Mouse (Mus musculus): ENCODE measurements around the gene Cmss1.

Gene Cmss1

DNA sequence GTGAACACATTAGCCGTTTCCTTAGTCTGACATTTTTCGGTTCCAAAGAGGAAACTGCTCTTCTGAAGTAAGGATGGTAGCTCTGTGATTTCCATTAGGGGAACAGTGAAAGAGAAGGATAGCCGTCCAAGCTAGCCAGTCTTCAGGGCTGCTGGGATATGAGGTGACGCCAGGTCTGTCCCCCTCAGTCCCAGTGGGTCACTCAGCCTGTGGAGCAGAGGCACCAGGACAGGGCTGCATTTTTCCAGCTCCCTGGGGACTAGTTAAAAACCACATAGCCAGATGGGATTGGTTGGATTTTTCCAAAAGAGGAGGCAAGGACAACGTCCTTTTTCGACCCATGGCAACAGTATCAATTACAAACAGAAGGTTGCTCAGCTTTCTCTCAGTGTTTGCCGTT, 279.7 kb downstream of the Cmss1 start:
- in situ Hi-C loops (cut with MboI; ENCODE audit: unreplicated experiment in 2 of 2), result loop anchor here in 1 of 2 experiments (10.0 kb wide), 1 partner anchor 62 kb away; no protein-coding TSS in a partner anchor

DNA sequence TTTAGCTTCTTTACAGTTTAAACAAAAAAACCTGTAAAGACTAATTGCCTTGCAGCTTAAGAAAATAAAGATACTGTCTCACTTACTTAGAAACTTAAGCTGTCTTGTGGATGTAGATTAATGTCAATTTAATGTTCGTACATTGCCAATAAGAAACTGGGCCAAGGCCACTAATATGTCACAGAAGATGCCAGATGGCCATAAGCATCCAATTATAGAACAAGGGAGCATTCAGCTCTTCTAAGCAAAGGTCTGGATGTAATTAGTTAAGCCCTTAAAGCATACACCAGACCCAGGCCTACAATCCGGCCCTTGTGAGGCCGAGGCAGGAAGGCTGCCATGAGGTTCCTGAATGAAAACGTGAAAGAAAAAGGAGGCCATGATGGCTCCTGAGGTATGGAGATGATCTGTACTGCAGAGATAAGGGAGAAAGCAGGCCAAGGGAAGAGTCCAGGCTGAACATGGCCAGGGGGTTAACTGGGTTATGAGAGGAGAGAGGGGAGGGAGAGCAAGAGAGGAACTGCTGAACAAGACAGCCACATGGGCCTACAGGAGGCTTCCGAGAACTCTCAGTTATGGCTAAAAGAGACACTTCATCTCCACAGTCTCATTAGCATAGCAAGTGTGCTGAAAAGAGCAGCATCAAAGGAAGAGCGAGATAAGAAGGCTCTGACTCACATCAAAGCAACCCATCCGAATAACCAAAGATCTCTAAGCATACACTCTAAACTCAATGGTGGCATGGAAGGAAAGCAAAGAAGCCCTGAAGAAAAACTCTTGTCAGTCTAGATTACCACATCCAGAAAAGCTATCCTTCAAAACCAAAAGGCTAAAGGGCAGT, 287.2 kb downstream of the Cmss1 start:
- in situ Hi-C loops (cut with MboI; ENCODE audit: unreplicated experiment in 2 of 2), result loop anchor here in 1 of 2 experiments (10.0 kb wide), 1 partner anchor 55 kb away; no protein-coding TSS in a partner anchor

DNA sequence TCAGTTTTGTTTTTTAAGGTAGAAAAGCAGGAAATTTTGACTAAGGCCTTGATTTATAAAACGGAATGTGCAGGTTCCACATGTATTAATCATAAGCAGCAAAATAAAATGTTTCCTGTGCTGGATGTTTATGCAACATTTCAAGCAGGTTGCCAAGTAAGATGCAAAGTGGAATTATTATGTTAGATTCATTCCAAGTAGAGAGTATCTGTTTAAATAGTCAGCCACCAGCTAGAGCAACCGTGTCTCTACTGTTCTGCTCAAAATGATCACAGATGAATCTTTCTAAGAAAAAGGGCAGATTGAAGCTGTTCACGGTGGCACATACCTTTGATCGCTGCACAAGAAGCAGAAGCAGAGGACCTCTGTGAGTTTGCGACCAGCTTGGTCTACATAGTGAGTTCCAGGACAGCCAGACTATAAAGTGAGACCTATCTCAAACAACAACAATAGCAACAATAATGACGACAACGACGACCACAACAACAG, 288.0 kb downstream of the Cmss1 start:
- in situ Hi-C loops (cut with MboI; ENCODE audit: unreplicated experiment in 2 of 2), result no loop called here

DNA sequence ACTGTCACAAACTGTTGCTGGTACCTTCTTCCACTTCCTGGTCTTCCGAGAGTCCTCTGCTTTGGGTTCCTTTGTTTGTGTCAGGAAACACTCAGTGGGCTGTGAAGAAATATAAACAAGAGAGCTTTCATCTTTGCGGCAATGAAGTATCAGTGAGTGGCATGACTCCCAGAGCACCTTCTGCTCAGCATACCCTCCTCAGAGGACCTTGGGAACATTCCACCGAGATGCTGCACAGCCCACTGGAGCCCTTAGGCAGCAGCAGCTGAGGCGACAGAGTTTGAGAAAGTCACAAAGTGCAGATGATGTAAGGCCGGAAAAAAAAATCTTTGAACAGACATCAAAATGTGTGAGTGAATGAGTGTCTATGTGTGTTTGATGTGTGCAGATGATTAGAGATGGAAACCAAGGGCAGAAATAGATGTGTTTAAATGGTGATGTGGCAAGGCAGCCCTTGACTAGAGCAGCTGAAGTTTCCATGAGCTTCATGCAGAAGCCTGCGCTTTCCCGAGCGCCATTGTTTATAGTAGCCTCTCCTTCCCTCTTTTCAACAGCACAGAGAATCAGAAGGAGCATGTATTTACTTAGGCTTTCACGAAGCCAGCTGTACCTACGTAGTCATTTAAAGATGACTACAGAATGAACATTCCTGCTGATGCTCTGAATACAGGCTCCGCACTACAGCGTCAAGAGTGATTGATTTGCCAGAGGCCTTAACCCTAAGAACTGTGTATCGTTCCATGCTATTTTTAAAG, 288.6 kb downstream of the Cmss1 start:
- in situ Hi-C loops (cut with MboI; ENCODE audit: unreplicated experiment in 2 of 2), result no loop called here

DNA sequence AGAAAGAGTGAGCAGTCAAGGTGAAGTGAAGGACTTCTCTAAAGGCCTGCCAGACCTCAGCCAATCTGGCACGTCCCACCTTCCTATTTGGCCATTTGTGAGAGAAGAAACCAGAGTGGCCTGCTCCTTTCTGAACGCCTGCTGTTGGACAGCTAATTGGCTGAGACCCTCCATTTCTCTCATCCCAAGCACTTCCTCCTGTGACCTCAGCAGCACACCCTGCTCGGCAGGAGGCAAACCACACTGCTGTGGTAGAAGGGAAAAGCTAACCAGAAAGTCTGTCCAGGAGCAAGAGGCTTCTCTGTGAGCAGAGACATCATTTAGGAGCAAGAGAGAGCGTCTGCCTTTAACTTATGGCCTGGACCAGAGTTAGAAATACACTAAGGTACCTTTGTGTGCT, 289.5 kb downstream of the Cmss1 start:
- in situ Hi-C loops (cut with MboI; ENCODE audit: unreplicated experiment in 2 of 2), result no loop called here

DNA sequence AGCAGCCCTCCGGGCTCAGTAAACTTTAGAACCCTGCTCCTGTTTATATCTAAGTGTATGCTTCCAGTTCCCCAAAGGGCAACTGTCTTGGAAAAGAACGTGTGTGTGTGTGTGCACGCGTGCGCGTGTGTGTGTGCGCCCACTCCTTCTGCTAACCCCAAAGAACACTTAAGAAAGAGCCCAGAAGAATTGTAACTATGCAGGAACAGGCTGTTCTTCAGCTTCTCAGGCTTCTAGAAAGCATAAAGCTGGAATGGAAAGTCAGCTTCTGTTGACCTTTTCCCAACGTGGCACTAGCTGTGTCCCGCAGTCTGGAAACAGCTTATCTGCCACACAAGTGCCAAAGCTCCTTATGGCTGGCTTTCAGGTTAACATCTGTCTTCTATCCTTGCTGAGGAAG, 291.6 kb downstream of the Cmss1 start:
- in situ Hi-C loops (cut with MboI; ENCODE audit: unreplicated experiment in 2 of 2), result no loop called here

DNA sequence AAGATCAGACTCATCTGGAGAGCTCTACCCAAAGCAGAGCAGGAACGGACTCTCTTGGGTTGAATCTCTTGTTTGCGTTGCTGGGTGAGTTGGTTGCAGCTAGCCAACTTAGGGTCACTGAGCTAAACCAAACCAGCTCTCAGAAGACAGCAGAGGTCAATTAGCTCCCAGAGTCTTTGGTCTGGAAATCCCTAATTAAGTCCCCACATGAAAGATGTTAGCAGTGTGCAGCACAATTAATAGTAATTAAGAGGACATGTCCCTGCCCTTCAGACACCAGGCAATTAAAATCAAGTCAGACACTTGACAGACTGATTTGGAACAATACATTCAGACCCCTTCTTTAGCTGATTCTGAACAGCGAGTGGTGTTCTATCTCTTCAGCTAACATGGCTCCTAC, 292.4 kb downstream of the Cmss1 start:
- in situ Hi-C loops (cut with MboI; ENCODE audit: unreplicated experiment in 2 of 2), result no loop called here

DNA sequence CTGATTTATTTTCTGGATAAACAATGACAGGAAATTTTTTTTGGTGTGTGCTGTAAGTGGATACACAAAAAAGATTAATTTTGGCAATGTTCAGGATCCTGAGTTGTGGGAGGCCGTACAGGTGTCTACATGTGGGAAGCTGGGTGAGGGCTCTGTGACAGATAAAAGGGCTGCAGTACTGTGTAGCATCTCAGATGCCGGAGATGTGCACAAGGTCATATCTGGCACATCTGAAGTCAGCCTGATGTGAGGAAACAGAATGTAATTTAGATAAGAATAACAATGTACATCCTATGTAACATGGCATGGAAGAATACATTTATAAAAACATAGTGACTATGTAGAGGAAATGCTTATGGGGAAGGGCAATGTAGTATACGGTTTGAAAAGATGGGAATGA, 293.2 kb downstream of the Cmss1 start:
- in situ Hi-C loops (cut with MboI; ENCODE audit: unreplicated experiment in 2 of 2), result no loop called here

DNA sequence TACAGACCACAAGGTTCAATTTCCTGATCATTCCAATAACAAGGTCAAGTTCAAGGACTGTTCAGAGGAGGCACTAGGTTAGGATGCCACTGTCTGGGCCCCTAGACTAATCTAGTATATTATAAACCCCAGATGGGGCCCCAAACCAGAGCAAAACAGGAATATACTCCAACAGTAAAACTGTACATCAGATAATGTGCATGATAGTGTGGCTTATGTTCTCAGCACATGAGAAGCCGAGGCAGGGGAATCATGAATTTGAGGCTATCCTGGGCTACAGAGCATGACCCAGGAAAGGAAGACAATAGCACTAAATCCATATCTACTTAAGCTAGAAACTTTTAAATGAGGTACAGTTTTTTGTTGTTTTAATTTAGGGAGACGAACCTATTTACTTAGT, 294.5 kb downstream of the Cmss1 start:
- in situ Hi-C loops (cut with MboI; ENCODE audit: unreplicated experiment in 2 of 2), result no loop called here

DNA sequence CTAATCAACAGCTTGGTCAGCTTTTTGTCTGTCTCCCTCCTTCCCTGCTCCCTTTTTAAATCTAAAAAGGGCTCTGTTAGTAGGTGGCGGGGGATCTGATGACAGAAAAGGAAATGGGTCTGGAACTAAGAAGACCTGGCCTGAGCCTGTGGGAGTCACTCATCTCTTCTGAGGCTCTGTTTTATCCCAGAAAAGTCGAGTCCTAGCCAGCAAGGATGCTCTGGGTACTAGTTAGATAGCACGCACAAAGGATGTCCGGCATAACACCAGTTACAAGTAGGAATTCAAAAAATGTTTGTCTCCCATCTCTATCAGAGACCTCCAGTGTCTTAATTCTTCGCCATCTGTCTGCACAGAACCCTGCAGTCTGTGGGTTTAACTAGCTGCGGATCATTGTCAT, 301.2 kb downstream of the Cmss1 start:
- in situ Hi-C loops (cut with MboI; ENCODE audit: unreplicated experiment in 2 of 2), result no loop called here

DNA sequence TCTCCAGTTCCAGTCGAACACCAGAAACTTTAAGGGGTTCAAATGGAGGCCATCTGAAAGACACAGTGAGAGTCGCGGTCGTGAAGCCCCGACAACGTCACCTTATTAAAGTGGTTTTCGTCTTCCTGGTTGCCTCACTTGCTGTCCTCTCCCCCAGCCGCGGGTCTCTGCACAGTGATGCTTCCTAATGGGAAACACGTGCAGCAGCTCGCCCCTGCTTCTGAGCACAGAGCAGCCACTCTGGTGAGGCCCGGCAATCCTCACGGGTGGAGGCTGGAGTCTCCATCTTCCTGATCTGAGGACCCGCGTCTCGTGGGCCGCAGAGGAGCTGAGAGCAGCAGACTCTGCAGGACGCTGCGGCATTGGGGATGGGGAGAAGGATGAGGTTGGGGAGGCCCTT, 302.9 kb downstream of the Cmss1 start:
- in situ Hi-C loops (cut with MboI; ENCODE audit: unreplicated experiment in 2 of 2), result no loop called here

DNA sequence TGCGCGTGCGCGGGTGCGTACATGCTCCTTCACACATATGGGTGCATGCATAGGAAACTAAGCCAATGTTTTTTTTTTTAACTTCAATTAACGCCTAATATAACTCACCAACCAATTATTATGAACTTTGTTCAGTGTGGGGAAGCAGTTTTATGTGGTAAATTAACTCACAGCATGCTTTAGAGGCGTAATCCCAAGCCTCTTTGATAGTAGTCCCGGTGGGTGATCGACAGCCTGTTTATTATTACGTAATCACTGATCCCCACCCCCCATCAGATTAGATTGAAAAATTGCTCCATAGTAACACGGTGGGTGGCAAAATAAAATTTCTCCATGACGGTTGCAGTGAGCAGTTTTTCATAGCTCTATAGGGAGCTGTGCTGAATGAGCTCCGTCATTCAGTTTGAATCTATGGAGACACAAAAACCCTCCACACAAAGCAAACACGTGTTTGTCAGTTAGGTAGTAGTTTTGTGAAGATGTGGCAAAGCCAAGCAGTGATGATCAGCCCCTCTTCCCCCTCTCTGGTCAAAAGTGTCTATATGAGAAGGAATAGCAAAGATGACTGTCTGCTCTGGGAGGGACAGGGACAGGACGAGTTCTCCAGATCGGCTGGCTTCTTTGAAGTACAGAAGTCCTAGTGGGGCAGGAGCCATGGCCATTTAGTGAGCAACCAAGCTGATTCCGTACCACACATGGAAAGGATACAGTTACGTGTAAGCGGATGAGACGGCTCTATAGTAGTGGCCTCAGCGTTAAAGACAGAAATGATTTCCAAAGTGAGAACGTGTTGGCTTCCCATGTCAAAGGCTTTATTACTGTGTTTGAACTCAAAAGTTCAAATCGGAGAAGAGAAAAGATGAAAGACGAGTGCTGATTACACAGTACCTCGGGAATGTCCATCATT, 303.6 kb downstream of the Cmss1 start:
- in situ Hi-C loops (cut with MboI; ENCODE audit: unreplicated experiment in 2 of 2), result no loop called here

DNA sequence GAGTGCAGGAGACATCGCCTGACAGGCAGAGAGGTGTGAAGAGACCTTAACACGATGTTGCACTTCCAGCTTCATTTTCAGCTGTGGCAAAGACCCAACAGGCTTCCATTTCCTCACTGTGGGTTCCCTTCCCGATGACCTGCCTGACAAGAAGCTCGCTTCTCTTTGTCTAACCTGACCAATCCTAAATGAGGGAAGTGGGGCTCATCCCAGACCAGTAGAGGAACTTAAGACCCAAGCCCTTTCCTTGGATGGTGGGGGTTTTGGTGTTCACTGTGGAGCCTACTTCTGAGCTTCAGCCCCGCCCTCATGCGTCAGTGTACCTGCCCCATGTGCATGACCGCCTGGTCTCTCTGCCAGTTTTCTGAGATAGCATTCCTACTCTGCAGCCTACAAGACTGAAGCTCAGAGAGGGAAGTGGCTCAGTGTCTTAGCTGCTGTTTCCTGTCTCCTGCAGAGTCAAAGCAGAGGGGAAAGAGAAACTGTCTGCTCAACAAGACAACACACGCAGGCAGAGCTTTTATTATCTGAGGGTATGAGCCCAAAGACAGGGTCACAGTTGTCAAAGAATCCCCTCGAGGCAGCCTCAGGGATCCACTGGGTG, 305.1 kb downstream of the Cmss1 start:
- in situ Hi-C loops (cut with MboI; ENCODE audit: unreplicated experiment in 2 of 2), result no loop called here

DNA sequence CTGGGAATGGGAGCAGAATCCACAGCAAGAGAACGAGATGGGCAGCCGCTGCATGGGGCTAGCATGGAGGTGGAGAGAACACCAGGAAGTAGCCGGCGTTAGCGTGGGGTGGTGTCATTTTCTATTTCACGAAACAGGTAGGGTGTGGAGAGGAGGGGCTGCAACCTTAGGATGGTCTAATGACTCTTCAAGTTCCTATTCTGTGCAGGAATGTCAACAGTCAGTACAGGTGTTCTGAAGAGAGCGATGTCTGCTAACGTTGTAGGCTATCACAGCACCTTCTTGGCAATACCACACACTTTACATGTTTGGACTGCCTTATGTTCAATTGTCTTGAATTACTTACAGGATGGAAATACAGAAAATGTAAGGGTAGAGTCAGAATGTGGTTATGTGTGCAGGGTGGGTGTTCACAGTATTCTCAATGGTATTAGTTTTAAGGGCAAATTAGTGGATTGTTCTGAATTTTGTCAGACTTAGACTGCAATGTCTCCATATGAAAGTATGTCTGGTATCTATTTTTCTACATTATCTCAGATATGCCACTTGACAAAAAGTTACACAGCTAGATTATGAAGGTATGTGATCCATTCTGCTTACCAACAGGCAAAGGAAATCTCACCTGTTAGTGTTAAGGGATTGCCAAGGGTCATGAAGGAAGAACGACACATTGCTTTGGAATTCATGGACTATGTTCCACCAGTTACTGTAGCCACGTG, 311.3 kb downstream of the Cmss1 start:
- in situ Hi-C loops (cut with MboI; ENCODE audit: unreplicated experiment in 2 of 2), result no loop called here

DNA sequence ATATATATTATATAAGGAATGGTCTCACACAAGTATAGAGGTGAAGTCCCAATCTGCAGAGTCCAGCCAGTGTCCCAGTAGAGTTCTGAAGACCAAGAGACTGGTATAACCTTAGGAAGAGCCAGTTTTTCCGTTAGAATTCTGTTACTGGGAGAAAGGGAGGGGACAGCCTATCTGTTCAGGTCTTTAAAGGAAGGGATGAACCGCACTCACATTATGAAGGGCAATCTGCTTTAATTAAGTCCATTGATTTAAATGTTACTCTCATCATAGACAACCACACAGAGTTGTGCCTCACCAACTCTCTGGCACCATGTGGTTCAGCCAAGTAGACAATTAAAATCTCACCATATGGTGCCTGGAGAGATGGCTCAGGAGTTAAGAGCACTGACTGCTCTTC, 313.9 kb downstream of the Cmss1 start, which contains the start of gene Tmem30c:
Gene Tmem30c, minus strand, starts transcription at position 101 of the 400 bp plus-strand sequence.
- in situ Hi-C loops (cut with MboI; ENCODE audit: unreplicated experiment in 2 of 2), result no loop called here

DNA sequence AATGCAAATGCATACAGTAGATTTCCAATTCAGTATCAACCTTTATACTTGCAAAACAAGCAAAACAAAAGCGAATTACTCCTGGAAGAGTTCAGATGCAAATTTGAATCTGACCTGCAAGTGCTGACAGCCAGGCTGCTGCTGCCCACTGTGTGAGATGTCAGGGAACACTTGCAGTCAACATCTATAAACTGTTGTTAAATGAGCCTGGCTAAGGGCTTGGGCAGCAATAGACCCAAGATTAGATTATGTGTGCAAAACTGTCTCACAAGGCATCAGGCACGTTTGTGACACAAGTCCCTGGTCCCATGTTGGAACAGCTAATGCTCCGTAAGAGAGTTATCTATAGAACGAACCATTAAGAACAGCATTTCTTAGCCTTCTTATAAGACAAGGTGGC, 314.4 kb downstream of the Cmss1 start:
- in situ Hi-C loops (cut with MboI; ENCODE audit: unreplicated experiment in 2 of 2), result no loop called here

DNA sequence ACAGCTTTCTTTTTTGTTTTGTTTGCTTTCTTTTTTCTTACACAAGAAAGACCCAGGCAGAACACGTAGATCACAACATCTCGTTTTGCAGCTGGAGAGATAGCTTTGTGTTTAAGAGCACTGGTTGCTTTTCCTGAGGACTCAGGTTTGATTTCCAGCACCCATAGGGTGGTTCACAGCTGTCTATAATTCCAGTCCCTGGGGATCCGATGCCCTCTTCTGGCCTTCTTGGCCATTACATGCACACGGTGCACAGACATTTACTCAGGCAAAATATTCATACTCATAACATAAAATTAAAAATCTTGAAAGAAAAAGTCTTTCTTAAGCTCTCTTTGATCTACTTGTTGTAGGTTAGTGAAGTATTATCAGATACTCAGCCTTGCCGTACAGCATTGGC, 315.0 kb downstream of the Cmss1 start:
- in situ Hi-C loops (cut with MboI; ENCODE audit: unreplicated experiment in 2 of 2), result no loop called here

DNA sequence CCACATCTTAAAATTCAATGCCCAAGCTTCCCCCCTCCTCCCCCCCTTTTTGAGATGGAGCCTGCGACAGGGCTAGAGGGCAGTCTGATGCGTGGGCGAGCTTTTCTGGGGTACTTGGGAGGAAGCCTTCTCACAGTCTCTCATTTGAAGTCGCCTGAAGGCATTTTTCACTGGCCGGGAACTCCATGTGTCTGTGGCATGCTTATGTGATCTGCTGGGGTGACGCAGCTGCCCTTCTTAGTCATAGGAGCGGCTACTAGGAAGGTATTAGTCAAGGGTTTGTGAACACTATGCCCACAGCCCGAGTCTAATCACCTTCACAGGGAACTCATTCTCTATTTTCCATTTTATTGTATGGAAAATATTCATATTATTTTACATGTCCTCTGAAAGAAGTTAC, 325.2 kb downstream of the Cmss1 start:
- in situ Hi-C loops (cut with MboI; ENCODE audit: unreplicated experiment in 2 of 2), result no loop called here

All from v-Abl transformed pro-B cells (cell line).